Mouse (Mus musculus) kidney, postnatal 0 days (tissue): ENCODE data around the gene Mrpl17. TPM values are rescaled to one million over a fixed set of nuclear protein-coding genes. Genes with fewer than 3 reads are reported as not detected.

Experiments
- ATAC-seq: fragments of 200-750 bp; cut with Nextera tagmentation; replicated peaks from 2 replicates; pipeline ENCODE4 v1.8.0; 2017; ENCODE audit warnings: low read depth, moderate number of reproducible peaks, moderate TSS enrichment, moderate library complexity; ENCODE audit not compliant: low FRiP score
- DNase-seq: peaks from one replicate; pipeline ENCODE4 v3.0.0-alpha.2; 2016; ENCODE audit warnings: low spot score
- H3K27ac ChIP-seq: fragments of 300-500 bp; sonication (generic); 2 replicates; pipeline ENCODE4 v1.5.1; 2014; ENCODE audit warnings: mild to moderate bottlenecking
- H3K27me3 ChIP-seq: fragments of 300-500 bp; sonication (generic); 2 replicates; pipeline ENCODE4 v1.6.1; 2014; ENCODE audit warnings: low read length, mixed read lengths; ENCODE audit not compliant: insufficient read depth
- H3K36me3 ChIP-seq: fragments of 300-500 bp; sonication (generic); 2 replicates; pipeline ENCODE4 v1.6.1; 2014; ENCODE audit warnings: low read length, mixed read lengths; ENCODE audit not compliant: insufficient read depth
- H3K4me1 ChIP-seq: fragments of 300-500 bp; sonication (generic); replicated peaks from 2 replicates; pipeline ENCODE4 v1.6.1; 2014; ENCODE audit warnings: antibody characterized with exemption, low read length, mixed read lengths; ENCODE audit not compliant: insufficient read depth
- H3K4me2 ChIP-seq: fragments of 300-500 bp; sonication (generic); 2 replicates; pipeline ENCODE4 v1.6.1; 2014; ENCODE audit warnings: mild to moderate bottlenecking, low read length, moderate library complexity, mixed read lengths
- H3K4me3 ChIP-seq: fragments of 300-500 bp; sonication (generic); replicated peaks from 2 replicates; pipeline ENCODE4 v1.5.1; 2014; ENCODE audit warnings: low read depth, low read length
- H3K9ac ChIP-seq: fragments of 300-500 bp; sonication (generic); 2 replicates; pipeline ENCODE4 v1.6.1; 2014; ENCODE audit warnings: low read depth, low read length
- H3K9me3 ChIP-seq: fragments of 300-500 bp; sonication (generic); replicated peaks from 2 replicates; pipeline ENCODE4 v1.6.1; 2016; ENCODE audit warnings: low read length, inconsistent platforms, mixed read lengths
- CTCF ChIP-seq: IDR thresholded peaks from 2 replicates; pipeline ENCODE4 v1.5.1; 2016; ENCODE audit warnings: antibody characterized with exemption, low read depth, mild to moderate bottlenecking, moderate library complexity
- WGBS: fragments of 180-500 bp; shearing (Covaris S2); extraction: QIAGEN DNeasy Blood & Tissue Kit; methylation state at CpG from one replicate; pipeline ENCODE4 v1.1.7; 2014; 5-methylcytosine and 5-hydroxymethylcytosine counted together
- polyA plus RNA-seq: library from polyadenylated mRNA; unstranded; fragments of >200 nt; fragmentation: Nextera tagmentation; extraction: Ambion mirVana; gene quantifications from 2 replicates; pipeline ENCODE4 v1.2.1, GENCODE M21; 2015

Mrpl17 gene
- polyA plus RNA-seq, 1 experiment from 2014 or later = 415 TPM

GRCm38 (mm10) chr7:105769959-105770358 is 40.9 kb downstream of the Mrpl17 start:
- H3K9me3 ChIP-seq = no peaks in the 10 kb centered on the region
- no peak overlapping the region for H3K4me2 ChIP-seq
- ATAC-seq = no peak
- peaks cover 20% of the 10 kb centered on the region for H3K4me1 ChIP-seq
- DNase-seq = no peak
- 62% methylated on average over 3 of the region's 3 CpGs for WGBS
- H3K27me3 ChIP-seq = no peaks in the 10 kb centered on the region
- H3K9ac ChIP-seq = no peak overlapping the region
- H3K27ac ChIP-seq = no peak overlapping the region
- peaks cover 13% of the 10 kb centered on the region; the same call in 1 of the 2 replicates for H3K36me3 ChIP-seq
- TF ChIP-seq CTCF = no peak
- H3K4me3 ChIP-seq = no peak overlapping the region

- H3K27me3 ChIP-seq = no peaks in the 10 kb centered on the region
- 0 out of 2 replicates have a peak, but pooled peaks cover 6% of the 10 kb centered on the region for H3K4me1 ChIP-seq
- DNase-seq = peak; percentile 64
- WGBS = 18% methylated on average over 6 of the region's 6 CpGs
- H3K4me3 ChIP-seq = no peak overlapping the region
- no peaks in the 10 kb centered on the region for H3K9me3 ChIP-seq
- ATAC-seq = no peak
- no peak overlapping the region for H3K9ac ChIP-seq
- H3K36me3 ChIP-seq = peaks cover 30% of the 10 kb centered on the region
- H3K27ac ChIP-seq = peak overlapping the region; percentile 58; the same call in 1 of the 2 replicates
- TF ChIP-seq CTCF = no peak
- no peak overlapping the region for H3K4me2 ChIP-seq
Observed at GRCm38 (mm10) chr7:105767729-105768165, 43.2 kb downstream of the Mrpl17 start.

GRCm38 (mm10) chr7:105764331-105764730 is 46.6 kb downstream of the Mrpl17 start:
- Histone ChIP-seq H3K9me3 (no peaks in the 10 kb centered on the region), H3K4me2 (no peak overlapping the region), H3K27me3 (no peaks in the 10 kb centered on the region), H3K4me3 (no peak overlapping the region), H3K4me1 (0 out of 2 replicates have a peak, but pooled peaks cover 6% of the 10 kb centered on the region), H3K36me3 (peaks cover 27% of the 10 kb centered on the region), H3K27ac (no peak overlapping the region), H3K9ac (no peak overlapping the region)
- TF ChIP-seq CTCF = no peak
- no peak for ATAC-seq
- WGBS = 92% methylated on average over 11 of the region's 11 CpGs
- no peak for DNase-seq

GRCm38 (mm10) chr7:105762517-105763270 is 48.2 kb downstream of the Mrpl17 start:
- 61% methylated on average over 55 of the region's 55 CpGs for WGBS
- H3K9ac ChIP-seq = no peak overlapping the region
- DNase-seq (no peak), ATAC-seq (no peak)
- H3K4me2 ChIP-seq = peak overlapping the region; percentile 27
- H3K9me3 ChIP-seq = no peaks in the 10 kb centered on the region
- H3K36me3 ChIP-seq = peaks cover 31% of the 10 kb centered on the region
- H3K27me3 ChIP-seq = no peaks in the 10 kb centered on the region
- H3K4me1 ChIP-seq = 0 out of 2 replicates have a peak, but pooled peaks cover 3% of the 10 kb centered on the region
- no peak overlapping the region for H3K4me3 ChIP-seq
- TF ChIP-seq CTCF = no peak
- no peak overlapping the region for H3K27ac ChIP-seq

GRCm38 (mm10) chr7:105761813-105762484 is 49.0 kb downstream of the Mrpl17 start:
- Histone ChIP-seq H3K36me3 (peaks cover 31% of the 10 kb centered on the region), H3K9me3 (no peaks in the 10 kb centered on the region), H3K4me2 (peak overlapping the region; percentile 27), H3K4me3 (no peak overlapping the region), H3K4me1 (no peaks in the 10 kb centered on the region), H3K27me3 (no peaks in the 10 kb centered on the region), H3K27ac (no peak overlapping the region), H3K9ac (no peak overlapping the region)
- 50% methylated on average over 51 of the region's 51 CpGs for WGBS
- ATAC-seq = 0 out of 2 replicates have a peak, but pooled peaks have one; percentile 16
- no peak for DNase-seq
- TF ChIP-seq CTCF = no peak

GRCm38 (mm10) chr7:105753281-105753680 is 57.6 kb downstream of the Mrpl17 start:
- Histone ChIP-seq H3K9me3 (no peaks in the 10 kb centered on the region), H3K4me2 (no peak overlapping the region), H3K9ac (no peak overlapping the region), H3K36me3 (peaks cover 11% of the 10 kb centered on the region; the same call in 1 of the 2 replicates), H3K27ac (no peak overlapping the region), H3K4me3 (no peak overlapping the region), H3K27me3 (no peaks in the 10 kb centered on the region), H3K4me1 (peaks cover 3% of the 10 kb centered on the region; the same call in 1 of the 2 replicates)
- WGBS = 93% methylated on average over 10 of the region's 10 CpGs
- ATAC-seq = no peak
- TF ChIP-seq CTCF = no peak
- no peak for DNase-seq

Other genes with a start within 250 kb of the Mrpl17 start
- 31.4 and 34.1 TPM in 2 replicates for gene Apbb1, start 229.4 kb downstream of the Mrpl17 start, polyA plus RNA-seq
- gene Hpx, start 211.0 kb downstream of the Mrpl17 start, polyA plus RNA-seq = 0.47 and 0.64 TPM in 2 replicates
- 24.8 and 26.7 TPM in 2 replicates for gene Trim3, start 177.5 kb downstream of the Mrpl17 start, polyA plus RNA-seq
- gene Timm10b, start 171.0 kb downstream of the Mrpl17 start, polyA plus RNA-seq = 219 and 230 TPM in 2 replicates
- gene Arfip2, start 170.7 kb downstream of the Mrpl17 start, polyA plus RNA-seq = 72.0 and 76.6 TPM in 2 replicates
- gene Gm45799, start 170.5 kb downstream of the Mrpl17 start, polyA plus RNA-seq = 33.7 and 35.8 TPM in 2 replicates
- gene Dnhd1, start 160.3 kb downstream of the Mrpl17 start, polyA plus RNA-seq = 0.09 and 0.91 TPM in 2 replicates
- 318 and 342 TPM in 2 replicates for gene Ilk, start 74.5 kb downstream of the Mrpl17 start, polyA plus RNA-seq
- 34.4 and 36.3 TPM in 2 replicates for gene Rrp8, start 73.7 kb downstream of the Mrpl17 start, polyA plus RNA-seq
- 139 and 167 TPM in 2 replicates for gene Taf10, start 66.7 kb downstream of the Mrpl17 start, polyA plus RNA-seq
- 114 and 123 TPM in 2 replicates for gene Tpp1, start 58.9 kb downstream of the Mrpl17 start, polyA plus RNA-seq
- gene Dchs1, start 23.4 kb downstream of the Mrpl17 start, polyA plus RNA-seq = 5.6 and 6.1 TPM in 2 replicates
- 1.3 and 2.0 TPM in 2 replicates for gene Gm4070, start 142.9 kb upstream of the Mrpl17 start, polyA plus RNA-seq